Mouse (Mus musculus) liver, postnatal 0 days (tissue): Measurements from ENCODE around the gene Pde3a. TPM values are rescaled to one million over a fixed set of nuclear protein-coding genes. Genes with fewer than 3 reads are reported as not detected.
A peak's percentile ranks its signal among the peaks of the same experiment; 100 is the strongest.

ENCODE experiments used
- ATAC-seq: fragments of 200-750 bp; cut with Nextera tagmentation; 2 replicates; pipeline ENCODE4 v1.8.0; 2017; ENCODE audit warnings: mild to moderate bottlenecking, moderate library complexity
- DNase-seq: peaks from one replicate; pipeline ENCODE4 v3.0.0-alpha.2; 2016
- H3K27ac ChIP-seq: fragments of 300-500 bp; sonication (generic); 2 replicates; pipeline ENCODE4 v1.5.1; 2014; ENCODE audit warnings: antibody characterized with exemption, moderate library complexity, mild to moderate bottlenecking, low read depth
- H3K27me3 ChIP-seq: fragments of 300-500 bp; sonication (generic); 2 replicates; pipeline ENCODE4 v1.6.1; 2014; ENCODE audit warnings: low read length, control low read depth, mixed read lengths; ENCODE audit not compliant: insufficient read depth
- H3K36me3 ChIP-seq: fragments of 300-500 bp; sonication (generic); replicated peaks from 2 replicates; pipeline ENCODE4 v1.6.1; 2014; ENCODE audit warnings: mild to moderate bottlenecking, control low read depth, low read length, moderate library complexity, mixed read lengths; ENCODE audit not compliant: insufficient read depth
- H3K4me1 ChIP-seq: fragments of 300-500 bp; sonication (generic); 2 replicates; pipeline ENCODE4 v1.6.1; 2014; ENCODE audit warnings: antibody characterized with exemption, mild to moderate bottlenecking, control low read depth; ENCODE audit not compliant: insufficient read depth
- H3K4me2 ChIP-seq: fragments of 300-500 bp; sonication (generic); 2 replicates; pipeline ENCODE4 v1.6.1; 2014; ENCODE audit warnings: low read depth, mild to moderate bottlenecking, low read length, moderate library complexity, mixed read lengths
- H3K4me3 ChIP-seq: fragments of 300-500 bp; sonication (generic); 2 replicates; pipeline ENCODE4 v1.5.1; 2014; ENCODE audit warnings: low read depth, low read length
- H3K9ac ChIP-seq: fragments of 300-500 bp; sonication (generic); replicated peaks from 2 replicates; pipeline ENCODE4 v1.6.1; 2014; ENCODE audit warnings: mild to moderate bottlenecking, moderate library complexity
- H3K9me3 ChIP-seq: fragments of 300-500 bp; sonication (generic); 2 replicates; pipeline ENCODE4 v1.6.1; 2016; ENCODE audit warnings: mild to moderate bottlenecking, control low read depth, low read length, mixed read lengths
- CTCF ChIP-seq: sonication (generic); IDR thresholded peaks from 2 replicates; pipeline ENCODE4 v1.5.1; 2016; ENCODE audit warnings: antibody characterized with exemption, low read depth
- EP300 ChIP-seq: IDR thresholded peaks from 2 replicates; pipeline ENCODE4 v1.6.1; 2016; ENCODE audit warnings: antibody characterized with exemption, low read depth, mild to moderate bottlenecking
- WGBS: fragments of 180-500 bp; shearing (Covaris S2); extraction: QIAGEN DNeasy Blood & Tissue Kit; methylation state at CpG from one replicate; pipeline ENCODE4 v1.1.7; 2014; ENCODE audit not compliant: insufficient replicate concordance; 5-methylcytosine and 5-hydroxymethylcytosine counted together
- polyA plus RNA-seq: library from polyadenylated mRNA; unstranded; fragments of >200 nt; fragmentation: Nextera tagmentation; extraction: Ambion mirVana; gene quantifications from 2 replicates; pipeline ENCODE4 v1.2.1, GENCODE M21; 2015

The Pde3a gene
- polyA plus RNA-seq, 1 experiment from 2014 or later = 1.3 TPM

DNA sequence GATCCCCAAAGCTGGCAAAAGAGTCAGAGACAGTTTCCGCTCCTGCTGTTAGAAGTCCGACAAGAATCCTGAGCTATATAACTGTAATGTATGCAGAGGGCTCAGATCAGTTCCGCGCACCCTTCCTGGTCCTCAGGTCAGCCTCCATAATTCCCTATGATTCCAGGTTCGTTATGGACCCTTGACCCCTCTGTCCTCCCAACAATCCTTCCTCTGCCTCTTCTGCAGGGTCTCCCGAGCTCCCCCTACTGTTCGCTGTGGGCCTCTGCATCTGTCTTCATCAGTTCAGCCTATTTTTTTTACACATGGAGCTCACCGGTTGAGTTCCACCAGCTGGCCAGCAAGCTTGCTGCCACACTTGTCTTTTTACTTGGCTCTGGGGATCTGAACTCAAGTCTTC lies 88.6 kb downstream of the Pde3a start:
- Histone ChIP-seq H3K9ac (no peak overlapping the region), H3K4me2 (no peak overlapping the region), H3K4me1 (peaks cover 1% of the 10 kb centered on the region; the same call in 1 of the 2 replicates), H3K27me3 (no peaks in the 10 kb centered on the region), H3K27ac (no peak overlapping the region), H3K4me3 (no peak overlapping the region), H3K36me3 (no peaks in the 10 kb centered on the region), H3K9me3 (no peaks in the 10 kb centered on the region)
- TF ChIP-seq EP300 (no peak), CTCF (peak; percentile 65)
- 51% methylated on average over 8 of the region's 8 CpGs for WGBS
- ATAC-seq (no peak), DNase-seq (peak; percentile 39)

DNA sequence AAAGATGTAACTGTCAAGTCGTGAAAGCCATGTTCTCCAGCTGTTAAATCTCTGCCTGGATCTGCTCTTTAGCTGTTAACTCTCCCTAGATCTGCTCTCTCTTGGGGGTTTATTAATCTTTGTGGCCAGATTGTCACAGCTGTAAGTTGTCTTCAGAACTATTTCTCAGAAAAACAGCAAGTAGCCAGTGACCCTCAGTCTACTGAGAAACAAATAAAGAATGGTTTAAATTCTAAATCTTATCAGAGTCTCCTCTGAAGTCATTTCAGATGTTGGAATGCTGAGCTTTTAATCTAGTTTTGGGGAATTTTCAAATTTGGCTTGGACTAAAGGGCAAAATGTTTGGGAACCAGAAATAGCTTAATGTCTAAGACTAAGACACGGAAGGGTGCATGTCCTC lies 92.3 kb downstream of the Pde3a start:
- Histone ChIP-seq H3K4me1 (no peaks in the 10 kb centered on the region), H3K4me3 (no peak overlapping the region), H3K27me3 (no peaks in the 10 kb centered on the region), H3K27ac (no peak overlapping the region), H3K4me2 (no peak overlapping the region), H3K9me3 (no peaks in the 10 kb centered on the region), H3K9ac (no peak overlapping the region), H3K36me3 (no peaks in the 10 kb centered on the region)
- TF ChIP-seq CTCF (no peak), EP300 (no peak)
- ATAC-seq (no peak), DNase-seq (no peak)
- WGBS = 51% methylated on average over 2 of the region's 2 CpGs

DNA sequence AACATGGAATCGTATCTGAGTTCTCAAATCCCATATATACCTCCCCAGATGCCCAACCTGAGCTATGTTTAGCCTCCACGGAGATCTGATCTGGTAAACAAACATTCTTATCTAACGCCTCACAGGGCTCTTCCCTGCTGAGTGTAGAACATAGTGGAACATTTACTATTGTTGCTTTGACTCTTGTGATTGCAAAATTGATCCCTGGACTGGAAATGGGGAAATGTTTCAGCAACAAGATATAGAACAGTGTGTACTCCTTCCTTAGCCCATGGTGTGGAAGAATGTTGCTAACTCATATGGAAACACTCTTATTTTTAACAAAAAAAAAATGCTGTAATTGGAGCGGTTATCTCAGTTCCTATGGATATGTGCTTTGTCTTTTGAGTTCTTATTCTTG lies 98.8 kb downstream of the Pde3a start:
- no peaks in the 10 kb centered on the region for H3K27me3 ChIP-seq
- ATAC-seq (peak; percentile 88), DNase-seq (no peak)
- H3K4me2 ChIP-seq = no peak overlapping the region
- H3K9ac ChIP-seq = no peak overlapping the region
- H3K4me3 ChIP-seq = no peak overlapping the region
- H3K4me1 ChIP-seq = no peaks in the 10 kb centered on the region
- no peaks in the 10 kb centered on the region for H3K9me3 ChIP-seq
- 33% methylated on average over 4 of the region's 4 CpGs for WGBS
- H3K36me3 ChIP-seq = no peaks in the 10 kb centered on the region
- H3K27ac ChIP-seq = peak overlapping the region; percentile 73
- no peak for TF ChIP-seq CTCF
- TF ChIP-seq EP300 = peak; percentile 83

DNA sequence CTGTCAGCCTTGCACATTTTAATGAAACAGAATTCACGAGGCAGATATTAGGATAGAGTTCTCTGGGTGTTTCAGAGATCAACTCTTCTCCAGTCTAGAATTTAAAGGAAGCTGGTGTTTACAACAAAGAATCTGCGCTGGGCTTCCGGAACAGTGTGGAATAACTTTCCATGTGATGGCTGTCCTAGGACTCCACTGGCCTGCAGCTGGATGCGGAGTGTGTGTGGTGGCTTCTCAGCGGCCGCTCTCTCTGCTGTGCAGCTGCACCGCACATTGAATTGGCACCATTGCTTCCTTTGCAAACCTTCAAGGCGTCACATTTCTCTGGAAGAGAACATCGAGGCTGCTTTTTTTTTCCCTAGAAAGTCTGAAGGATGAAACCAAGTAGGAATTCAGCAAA lies 99.5 kb downstream of the Pde3a start:
- 78% methylated on average over 9 of the region's 9 CpGs for WGBS
- Histone ChIP-seq H3K9ac (no peak overlapping the region), H3K9me3 (no peaks in the 10 kb centered on the region), H3K27me3 (no peaks in the 10 kb centered on the region), H3K27ac (peak overlapping the region; percentile 73), H3K4me3 (no peak overlapping the region), H3K36me3 (no peaks in the 10 kb centered on the region), H3K4me1 (no peaks in the 10 kb centered on the region), H3K4me2 (no peak overlapping the region)
- no peak for TF ChIP-seq EP300
- TF ChIP-seq CTCF = no peak
- no peak for ATAC-seq
- no peak for DNase-seq

DNA sequence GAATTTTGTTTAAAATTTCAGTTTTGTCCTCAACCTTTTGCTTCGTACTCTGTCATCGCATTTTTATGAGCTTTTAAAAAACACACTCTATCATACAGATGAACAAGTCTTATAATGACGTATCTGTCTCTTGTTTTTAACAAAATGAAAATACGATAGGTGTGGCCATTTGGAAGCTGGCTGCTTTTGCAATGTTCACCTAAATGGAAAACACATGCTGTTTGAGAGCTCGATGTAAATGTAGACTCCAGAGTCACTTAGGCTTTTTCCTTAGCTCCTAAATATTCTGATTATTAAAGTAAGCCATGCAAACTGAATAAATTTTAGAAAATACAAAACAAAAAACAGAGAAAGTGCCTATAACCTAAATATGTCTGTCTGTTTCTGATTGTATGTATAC lies 101.2 kb downstream of the Pde3a start:
- Histone ChIP-seq H3K36me3 (no peaks in the 10 kb centered on the region), H3K4me1 (no peaks in the 10 kb centered on the region), H3K9me3 (no peaks in the 10 kb centered on the region), H3K9ac (no peak overlapping the region), H3K27ac (no peak overlapping the region), H3K27me3 (no peaks in the 10 kb centered on the region), H3K4me3 (no peak overlapping the region), H3K4me2 (no peak overlapping the region)
- ATAC-seq (no peak), DNase-seq (no peak)
- TF ChIP-seq CTCF (no peak), EP300 (no peak)
- WGBS = 82% methylated on average over 5 of the region's 5 CpGs

DNA sequence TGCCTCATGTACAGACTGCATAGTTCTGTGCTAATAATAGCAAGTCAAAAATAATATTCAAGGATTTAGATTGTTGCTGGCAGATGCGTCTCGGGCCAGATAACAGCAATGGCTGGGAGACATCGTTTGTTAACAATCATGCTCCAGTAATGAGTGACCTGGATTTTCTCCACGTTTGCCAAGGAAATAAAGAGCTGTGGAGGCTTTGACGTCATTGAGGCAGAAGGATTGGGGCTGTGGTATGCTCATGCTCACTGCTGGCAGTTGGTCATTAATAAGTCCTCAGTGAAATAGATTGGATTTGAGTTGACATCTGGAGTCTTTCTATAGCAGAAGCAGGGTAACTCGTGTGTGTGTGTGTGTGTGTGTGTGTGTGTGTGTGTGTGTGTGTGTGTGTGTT lies 103.2 kb downstream of the Pde3a start:
- Histone ChIP-seq H3K27ac (no peak overlapping the region), H3K27me3 (no peaks in the 10 kb centered on the region), H3K9me3 (no peaks in the 10 kb centered on the region), H3K9ac (no peak overlapping the region), H3K36me3 (no peaks in the 10 kb centered on the region), H3K4me2 (no peak overlapping the region), H3K4me3 (no peak overlapping the region), H3K4me1 (no peaks in the 10 kb centered on the region)
- ATAC-seq (no peak), DNase-seq (no peak)
- no peak for TF ChIP-seq CTCF
- no peak for TF ChIP-seq EP300
- 61% methylated on average over 6 of the region's 6 CpGs for whole genome bisulfite sequencing

DNA sequence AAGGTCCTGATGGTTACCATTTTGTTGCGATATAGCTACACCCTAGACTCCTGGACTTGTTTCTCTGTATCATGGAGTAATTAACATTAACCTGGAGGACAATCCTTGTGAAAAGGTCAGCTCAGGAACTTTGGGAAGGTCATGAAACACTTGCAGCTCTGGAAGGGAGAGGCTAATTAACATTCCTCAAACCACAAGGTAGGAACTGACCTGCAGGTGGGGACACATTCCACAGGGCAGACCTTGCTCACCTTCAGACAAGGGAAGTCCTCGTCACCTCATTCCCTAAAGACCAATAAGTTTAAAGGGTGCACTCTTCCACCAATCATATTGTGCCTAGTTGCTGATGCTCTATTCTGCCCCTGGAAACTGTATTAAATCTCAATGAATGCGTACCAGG lies 114.6 kb downstream of the Pde3a start:
- no peak overlapping the region for H3K4me2 ChIP-seq
- H3K4me3 ChIP-seq = no peak overlapping the region
- no peak overlapping the region for H3K27ac ChIP-seq
- no peaks in the 10 kb centered on the region for H3K36me3 ChIP-seq
- ATAC-seq = no peak
- no peak for DNase-seq
- TF ChIP-seq CTCF = no peak
- no peak for TF ChIP-seq EP300
- H3K9me3 ChIP-seq = no peaks in the 10 kb centered on the region
- H3K9ac ChIP-seq = no peak overlapping the region
- H3K27me3 ChIP-seq = no peaks in the 10 kb centered on the region
- 90% methylated on average over 3 of the region's 3 CpGs for WGBS
- no peaks in the 10 kb centered on the region for H3K4me1 ChIP-seq
